Mouse (Mus musculus) stomach, postnatal 0 days (tissue): Measurements from ENCODE around the gene Cend1. TPM values are rescaled to one million over a fixed set of nuclear protein-coding genes. Genes with fewer than 3 reads are reported as not detected.

ENCODE experiments used
- ATAC-seq: fragments of 200-750 bp; cut with Nextera tagmentation; 2 replicates; pipeline ENCODE4 v1.8.0; 2017; ENCODE audit not compliant: low FRiP score, low TSS enrichment
- DNase-seq: peaks from one replicate; pipeline ENCODE4 v3.0.0-alpha.2; 2016; ENCODE audit warnings: low spot score
- H3K27ac ChIP-seq: fragments of 300-500 bp; sonication (generic); replicated peaks from 2 replicates; pipeline ENCODE4 v1.5.1; 2014; ENCODE audit warnings: mild to moderate bottlenecking, control low read depth
- H3K27me3 ChIP-seq: fragments of 300-500 bp; sonication (generic); 2 replicates; pipeline ENCODE4 v1.6.1; 2014; ENCODE audit warnings: low read length; ENCODE audit not compliant: control insufficient read depth, insufficient read depth
- H3K36me3 ChIP-seq: fragments of 300-500 bp; sonication (generic); 2 replicates; pipeline ENCODE4 v1.6.1; 2014; ENCODE audit warnings: low read length, mixed read lengths; ENCODE audit not compliant: control insufficient read depth, insufficient read depth
- H3K4me1 ChIP-seq: fragments of 300-500 bp; sonication (generic); replicated peaks from 2 replicates; pipeline ENCODE4 v1.6.1; 2014; ENCODE audit warnings: antibody characterized with exemption; ENCODE audit not compliant: control insufficient read depth, insufficient read depth
- H3K4me2 ChIP-seq: fragments of 300-500 bp; sonication (generic); replicated peaks from 2 replicates; pipeline ENCODE4 v1.6.1; 2014; ENCODE audit warnings: low read depth, mild to moderate bottlenecking, control low read depth, moderate library complexity
- H3K4me3 ChIP-seq: fragments of 300-500 bp; sonication (generic); 2 replicates; pipeline ENCODE4 v1.5.1; 2014; ENCODE audit warnings: low read depth, low read length, control low read depth
- H3K9ac ChIP-seq: fragments of 300-500 bp; sonication (generic); 2 replicates; pipeline ENCODE4 v1.6.1; 2014; ENCODE audit warnings: mild to moderate bottlenecking, low read length, control low read depth, mixed read lengths
- H3K9me3 ChIP-seq: fragments of 300-500 bp; sonication (generic); 2 replicates; pipeline ENCODE4 v1.6.1; 2016; ENCODE audit warnings: low read length; ENCODE audit not compliant: control insufficient read depth
- CTCF ChIP-seq: IDR thresholded peaks from 2 replicates; pipeline ENCODE4 v1.5.1; 2016; ENCODE audit warnings: antibody characterized with exemption, low read depth, mild to moderate bottlenecking, moderate library complexity
- EP300 ChIP-seq: optimal IDR thresholded peaks from 2 replicates; pipeline ENCODE3; 2016; ENCODE audit warnings: antibody characterized with exemption
- WGBS: fragments of 180-500 bp; shearing (Covaris S2); extraction: QIAGEN DNeasy Blood & Tissue Kit; methylation state at CpG from one replicate; pipeline ENCODE4 v1.1.7; 2014; 5-methylcytosine and 5-hydroxymethylcytosine counted together
- polyA plus RNA-seq: library from polyadenylated mRNA; unstranded; fragments of >200 nt; fragmentation: Nextera tagmentation; extraction: Ambion mirVana; gene quantifications from 2 replicates; pipeline ENCODE4 v1.2.1, GENCODE M21; 2015

Cend1 gene
- 2.0 and 2.5 TPM in 2 replicates for polyA plus RNA-seq

GRCm38 (mm10) chr7:141429310-141429709 is at the start of gene Cend1:
Gene Cend1 (minus strand): TSS chr7:141429491.
- TF ChIP-seq CTCF (no peak), EP300 (no peak)
- peak; percentile 75 for DNase-seq
- no peaks in the 10 kb centered on the region; the same call in 1 of the 2 replicates for H3K4me1 ChIP-seq
- H3K9ac ChIP-seq, result no peak within 1 kb of the TSS
- no peak within 1 kb of the TSS for H3K4me3 ChIP-seq
- H3K9me3 ChIP-seq, result no peaks in the 10 kb centered on the region
- peaks cover 11% of the 10 kb centered on the region; the same call in 1 of the 2 replicates for H3K36me3 ChIP-seq
- H3K27ac ChIP-seq, result no peak within 1 kb of the TSS
- H3K4me2 ChIP-seq, result peak within 1 kb of the TSS; percentile 23; the same call in 1 of the 2 replicates
- ATAC-seq, result peak; percentile 74
- H3K27me3 ChIP-seq, result no peaks in the 10 kb centered on the region
- 4% methylated on average over 19 of the region's 19 CpGs for WGBS

- no peak for DNase-seq
- Histone ChIP-seq H3K9me3 (no peaks in the 10 kb centered on the region), H3K27me3 (no peaks in the 10 kb centered on the region), H3K9ac (0 out of 2 replicates have a peak overlapping the region, but pooled peaks have one; percentile 43), H3K4me2 (no peak overlapping the region; the same call in 1 of the 2 replicates), H3K4me3 (no peak overlapping the region), H3K4me1 (peaks cover 22% of the 10 kb centered on the region), H3K27ac (peak overlapping the region; percentile 87; the same call in 1 of the 2 replicates), H3K36me3 (no peaks in the 10 kb centered on the region)
- whole genome bisulfite sequencing, result 43% methylated on average over 5 of the region's 5 CpGs
- no peak for TF ChIP-seq EP300
- no peak for TF ChIP-seq CTCF
- no peak for ATAC-seq
These were observed 49.0 kb upstream of the Cend1 start for GRCm38 (mm10) chr7:141478270-141478748.

GRCm38 (mm10) chr7:141477578-141478269 is 48.4 kb upstream of the Cend1 start:
- Histone ChIP-seq H3K4me3 (no peak overlapping the region), H3K27me3 (no peaks in the 10 kb centered on the region), H3K4me1 (peaks cover 22% of the 10 kb centered on the region), H3K27ac (peak overlapping the region; percentile 87), H3K9me3 (no peaks in the 10 kb centered on the region), H3K9ac (peak overlapping the region; percentile 43; the same call in 1 of the 2 replicates), H3K4me2 (peak overlapping the region; percentile 90), H3K36me3 (no peaks in the 10 kb centered on the region)
- no peak for ATAC-seq
- DNase-seq, result no peak
- 21% methylated on average over 4 of the region's 4 CpGs for WGBS
- TF ChIP-seq EP300 (no peak), CTCF (no peak)

- Histone ChIP-seq H3K4me3 (peak overlapping the region; percentile 80), H3K9ac (peak overlapping the region; percentile 31; the same call in 1 of the 2 replicates), H3K4me1 (peaks cover 20% of the 10 kb centered on the region), H3K9me3 (no peaks in the 10 kb centered on the region), H3K27me3 (no peaks in the 10 kb centered on the region), H3K27ac (peak overlapping the region; percentile 87), H3K4me2 (peak overlapping the region; percentile 90), H3K36me3 (peaks cover 5% of the 10 kb centered on the region; the same call in 1 of the 2 replicates)
- TF ChIP-seq CTCF (peak; percentile 43), EP300 (no peak)
- 3% methylated on average over 7 of the region's 7 CpGs for WGBS
- DNase-seq, result peak; percentile 48
- peak; percentile 0; the same call in 1 of the 2 replicates for ATAC-seq
These were observed 47.7 kb upstream of the Cend1 start for GRCm38 (mm10) chr7:141476981-141477370.

- TF ChIP-seq CTCF (peak; percentile 59), EP300 (peak; percentile 95)
- H3K4me3 ChIP-seq, result peak overlapping the region; percentile 80
- under 1% methylated on average over 11 of the region's 17 CpGs for WGBS
- H3K9ac ChIP-seq, result peak overlapping the region; percentile 88
- ATAC-seq, result peak; percentile 76
- no peaks in the 10 kb centered on the region for H3K9me3 ChIP-seq
- peaks cover 16% of the 10 kb centered on the region for H3K4me1 ChIP-seq
- peak overlapping the region; percentile 90 for H3K4me2 ChIP-seq
- H3K27ac ChIP-seq, result peak overlapping the region; percentile 87
- peaks cover 5% of the 10 kb centered on the region; the same call in 1 of the 2 replicates for H3K36me3 ChIP-seq
- no peaks in the 10 kb centered on the region for H3K27me3 ChIP-seq
- peak; percentile 84 for DNase-seq
These were observed 47.1 kb upstream of the Cend1 start for GRCm38 (mm10) chr7:141476226-141476980.
